12 mouse cellular contexts compared by ENCODE assay signal in genomic region chr6:95546189-95546832, GRCm38 (mm10).
DNase-seq lines count a peak whose midpoint lies in the region; ATAC-seq and TF ChIP-seq lines count a peak whose summit lies in the region.
"Had no signal": no experiment of that assay in that cellular context is flagged by ENCODE, and none has a peak within 500 bp of the region (broad histone marks: within the 10 kb centered on the region; RNA-seq: fewer than 3 reads in every experiment).

No protein-coding gene starts in this region.

- no peaks in the 10 kb centered on the region for H3K27me3 ChIP-seq in embryonic facial prominence, embryonic 15.5 days
- no peaks in the 10 kb centered on the region for H3K27me3 ChIP-seq in embryonic facial prominence, embryonic 10.5 days (replicated peaks; ENCODE audit: low read depth, poor library complexity, severe bottlenecking)
- H3K27me3 ChIP-seq in neural tube, embryonic 11.5 days (ENCODE audit: control insufficient read depth, insufficient read depth, low read length) = no peaks in the 10 kb centered on the region
- H3K27me3 ChIP-seq in neural tube, embryonic 15.5 days (replicated peaks) = 0 out of 2 replicates have a peak, but pooled peaks cover 2% of the 10 kb centered on the region
- no peaks in the 10 kb centered on the region for H3K27me3 ChIP-seq in hindbrain, postnatal 0 days (ENCODE audit: insufficient read depth, low read length)
- H3K27me3 ChIP-seq: CH12.LX had no signal

- H3K9ac ChIP-seq in embryonic facial prominence, embryonic 15.5 days = no peak overlapping the region
- no peak overlapping the region for H3K9ac ChIP-seq in neural tube, embryonic 11.5 days (ENCODE audit: low read length)
- no peak overlapping the region for H3K9ac ChIP-seq in neural tube, embryonic 15.5 days (replicated peaks)
- H3K9ac ChIP-seq in hindbrain, postnatal 0 days (replicated peaks; ENCODE audit: low read length) = no peak overlapping the region

- no peak overlapping the region for H3K4me2 ChIP-seq in embryonic facial prominence, embryonic 15.5 days (replicated peaks)
- no peak overlapping the region for H3K4me2 ChIP-seq in neural tube, embryonic 11.5 days (ENCODE audit: low read depth)
- H3K4me2 ChIP-seq in neural tube, embryonic 15.5 days = no peak overlapping the region
- H3K4me2 ChIP-seq in hindbrain, postnatal 0 days (ENCODE audit: low read depth, low read length) = no peak overlapping the region

- peaks cover 10% of the 10 kb centered on the region; the same call in 1 of the 2 replicates for H3K4me1 ChIP-seq in embryonic facial prominence, embryonic 15.5 days
- peaks cover 16% of the 10 kb centered on the region for H3K4me1 ChIP-seq in embryonic facial prominence, embryonic 10.5 days
- H3K4me1 ChIP-seq in neural tube, embryonic 11.5 days (ENCODE audit: control insufficient read depth, insufficient read depth, low read length) = no peaks in the 10 kb centered on the region
- no peaks in the 10 kb centered on the region for H3K4me1 ChIP-seq in neural tube, embryonic 15.5 days
- peaks cover 10% of the 10 kb centered on the region; the same call in 1 of the 2 replicates for H3K4me1 ChIP-seq in hindbrain, postnatal 0 days (ENCODE audit: insufficient read depth, low read length)

- 0 out of 2 replicates have a peak overlapping the region, but pooled peaks have one; percentile 39 for H3K27ac ChIP-seq in embryonic facial prominence, embryonic 15.5 days (replicated peaks)
- H3K27ac ChIP-seq in embryonic facial prominence, embryonic 10.5 days (replicated peaks) = no peak overlapping the region
- no peak overlapping the region for H3K27ac ChIP-seq in neural tube, embryonic 11.5 days (ENCODE audit: low read depth, low read length)
- no peak overlapping the region for H3K27ac ChIP-seq in neural tube, embryonic 15.5 days (replicated peaks)
- no peak overlapping the region for H3K27ac ChIP-seq in hindbrain, postnatal 0 days

- no peak for TF ChIP-seq CTCF in hindbrain, postnatal 0 days (IDR thresholded peaks at IDR 0.05; ENCODE audit: low read depth)

- no peak for ATAC-seq in embryonic facial prominence, embryonic 15.5 days (ENCODE audit: insufficient number of reproducible peaks, low FRiP score, low TSS enrichment, low read depth)
- peak; percentile 75 for ATAC-seq in neural tube, embryonic 11.5 days (ENCODE audit: insufficient read depth, low FRiP score, low TSS enrichment)
- no peak for ATAC-seq in neural tube, embryonic 15.5 days (ENCODE audit: low FRiP score)
- ATAC-seq in hindbrain, postnatal 0 days = peak; percentile 29; the same call in 1 of the 2 replicates

- no peaks in the 10 kb centered on the region for H3K36me3 ChIP-seq in embryonic facial prominence, embryonic 15.5 days
- H3K36me3 ChIP-seq in embryonic facial prominence, embryonic 10.5 days (replicated peaks) = peaks cover 6% of the 10 kb centered on the region; the same call in 1 of the 2 replicates
- no peaks in the 10 kb centered on the region for H3K36me3 ChIP-seq in neural tube, embryonic 11.5 days (ENCODE audit: control insufficient read depth, insufficient read depth, low read length)
- H3K36me3 ChIP-seq in neural tube, embryonic 15.5 days = no peaks in the 10 kb centered on the region
- H3K36me3 ChIP-seq in hindbrain, postnatal 0 days (ENCODE audit: insufficient read depth, low read length) = no peaks in the 10 kb centered on the region

- DNase-seq in embryonic facial prominence, embryonic 10.5 days (ENCODE audit: low spot score) = no peak
- peak; percentile 5 for DNase-seq in kidney, postnatal 14 days
- DNase-seq in kidney, adult 18-20 months = no peak
- DNase-seq in neural tube, embryonic 11.5 days (ENCODE audit: low spot score) = no peak
- peak; percentile 34 for DNase-seq in hindbrain, postnatal 0 days (ENCODE audit: low spot score)
- no peak for DNase-seq in ovary, postnatal 14 days (ENCODE audit: low spot score)
- DNase-seq: adrenal gland, postnatal 14 days; cerebellum, adult 8-10 months; kidney, adult 9 months had no signal

- WGBS in embryonic facial prominence, embryonic 15.5 days = 54% methylated on average over 7 of the region's 7 CpGs
- WGBS in embryonic facial prominence, embryonic 10.5 days = 86% methylated on average over 7 of the region's 7 CpGs
- 64% methylated on average over 7 of the region's 7 CpGs for WGBS in neural tube, embryonic 11.5 days
- 29% methylated on average over 7 of the region's 7 CpGs for WGBS in neural tube, embryonic 15.5 days
- WGBS in hindbrain, postnatal 0 days = 30% methylated on average over 7 of the region's 7 CpGs

- H3K9me3 ChIP-seq in embryonic facial prominence, embryonic 15.5 days (replicated peaks) = no peaks in the 10 kb centered on the region
- no peaks in the 10 kb centered on the region for H3K9me3 ChIP-seq in embryonic facial prominence, embryonic 10.5 days
- no peaks in the 10 kb centered on the region for H3K9me3 ChIP-seq in neural tube, embryonic 11.5 days (ENCODE audit: control insufficient read depth, low read length)
- H3K9me3 ChIP-seq in neural tube, embryonic 15.5 days (replicated peaks) = no peaks in the 10 kb centered on the region
- no peaks in the 10 kb centered on the region for H3K9me3 ChIP-seq in hindbrain, postnatal 0 days (ENCODE audit: low read length)

- no peak overlapping the region for H3K4me3 ChIP-seq in embryonic facial prominence, embryonic 15.5 days (replicated peaks)
- H3K4me3 ChIP-seq in embryonic facial prominence, embryonic 10.5 days = no peak overlapping the region
- H3K4me3 ChIP-seq in neural tube, embryonic 11.5 days (ENCODE audit: low read depth, low read length) = no peak overlapping the region
- H3K4me3 ChIP-seq in neural tube, embryonic 15.5 days (replicated peaks) = no peak overlapping the region
- H3K4me3 ChIP-seq in hindbrain, postnatal 0 days (ENCODE audit: low read length) = no peak overlapping the region

Comparison
In these comparisons a context has a peak if more than half of its experiments do, and no peak if none do; other contexts are left out.
1. ATAC-seq: peak in neural tube, embryonic 11.5 days (single experiment) and hindbrain, postnatal 0 days (single experiment); none in embryonic facial prominence, embryonic 15.5 days (single experiment) and neural tube, embryonic 15.5 days (single experiment).
2. DNase-seq: peak in kidney, postnatal 14 days (single experiment) and hindbrain, postnatal 0 days (single experiment); none in embryonic facial prominence, embryonic 10.5 days (single experiment), kidney, adult 18-20 months (single experiment), neural tube, embryonic 11.5 days (single experiment) and ovary, postnatal 14 days (single experiment).